Mouse (Mus musculus): Measurements from ENCODE around the gene Slc6a9. TPM values are rescaled to one million over a fixed set of nuclear protein-coding genes. Genes with fewer than 3 reads are reported as not detected.
A peak's percentile ranks its signal among the peaks of the same experiment; 100 is the strongest.

Gene Slc6a9
- polyA plus RNA-seq, 1 experiment = 129 TPM

DNA sequence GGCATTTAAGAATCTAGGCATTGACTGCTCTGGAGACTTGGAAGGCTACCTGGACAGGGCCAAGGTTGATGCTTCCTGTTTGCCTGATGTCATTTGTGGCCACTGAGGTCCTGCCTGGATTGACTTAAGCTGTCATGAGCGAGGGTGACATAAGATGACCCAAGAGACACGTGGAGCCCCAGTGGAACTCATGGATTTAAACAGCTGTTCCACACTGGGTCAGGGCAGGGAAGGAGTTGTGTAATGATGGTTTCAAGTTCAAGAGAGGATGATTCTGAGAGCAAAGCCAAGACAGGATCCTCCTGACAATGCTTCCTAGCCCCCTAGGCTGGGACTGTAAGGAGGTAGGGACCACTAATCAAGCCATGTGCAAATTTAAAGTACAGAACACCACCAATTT is 2.8 kb upstream of the Slc6a9 start:
- no peaks in the 10 kb centered on the region for H3K79me2 ChIP-seq (ENCODE audit: control insufficient read depth, insufficient read depth)
- no peak overlapping the region for H3ac ChIP-seq (ENCODE audit: control insufficient read depth, insufficient read length)
- peak overlapping the region; percentile 30 for H3K4me2 ChIP-seq (ENCODE audit: low read depth)
- H3K4me3 ChIP-seq = no peak overlapping the region
- H3K27me3 ChIP-seq (ENCODE audit: control insufficient read depth, insufficient read depth, insufficient read length) = no peaks in the 10 kb centered on the region
- TF ChIP-seq USF1 (IDR thresholded peaks at IDR 0.05; ENCODE audit: low read depth) = no peak
- peak; percentile 61; the same call in 1 of the 2 replicates for TF ChIP-seq CEBPB (IDR thresholded peaks at IDR 0.05; ENCODE audit: insufficient read depth, poor library complexity, severe bottlenecking)
- no peak for TF ChIP-seq POLR2A (IDR thresholded peaks at IDR 0.05; ENCODE audit: insufficient read length, low read depth)
- TF ChIP-seq MYOG (IDR thresholded peaks at IDR 0.05; ENCODE audit: control insufficient read depth in 1 of 3, insufficient read depth in 1 of 3, insufficient read length in 2 of 3, low read depth in 2 of 3) = peak in 2 of 3 experiments; percentile 78 to 79
- TF ChIP-seq E2F4 (IDR thresholded peaks at IDR 0.05; ENCODE audit: insufficient read depth) = no peak
- no peak for TF ChIP-seq TCF12 (IDR thresholded peaks at IDR 0.05; ENCODE audit: insufficient read depth, poor library complexity, severe bottlenecking)
- TF ChIP-seq SRF (IDR thresholded peaks at IDR 0.05; ENCODE audit: control insufficient read depth, insufficient read length, low read depth) = no peak
- TF ChIP-seq MYOD1 (IDR thresholded peaks at IDR 0.05; ENCODE audit: control insufficient read depth in 1 of 3, insufficient read length in 2 of 3, low read depth in 2 of 3) = peak in 2 of 3 experiments; percentile 34 to 77
- TF ChIP-seq POLR2AphosphoS2 (IDR thresholded peaks at IDR 0.05; ENCODE audit: insufficient read length, low read depth) = no peak
- TF ChIP-seq MAX (IDR thresholded peaks at IDR 0.05; ENCODE audit: low read depth) = no peak
- no peak for TF ChIP-seq REST (IDR thresholded peaks at IDR 0.05; ENCODE audit: insufficient read depth, insufficient read length)
- no peak for TF ChIP-seq TCF3 (IDR thresholded peaks at IDR 0.05; ENCODE audit: insufficient read length, low read depth)
- no peaks in the 10 kb centered on the region for H3K36me3 ChIP-seq (ENCODE audit: control insufficient read depth, insufficient read depth)

DNA sequence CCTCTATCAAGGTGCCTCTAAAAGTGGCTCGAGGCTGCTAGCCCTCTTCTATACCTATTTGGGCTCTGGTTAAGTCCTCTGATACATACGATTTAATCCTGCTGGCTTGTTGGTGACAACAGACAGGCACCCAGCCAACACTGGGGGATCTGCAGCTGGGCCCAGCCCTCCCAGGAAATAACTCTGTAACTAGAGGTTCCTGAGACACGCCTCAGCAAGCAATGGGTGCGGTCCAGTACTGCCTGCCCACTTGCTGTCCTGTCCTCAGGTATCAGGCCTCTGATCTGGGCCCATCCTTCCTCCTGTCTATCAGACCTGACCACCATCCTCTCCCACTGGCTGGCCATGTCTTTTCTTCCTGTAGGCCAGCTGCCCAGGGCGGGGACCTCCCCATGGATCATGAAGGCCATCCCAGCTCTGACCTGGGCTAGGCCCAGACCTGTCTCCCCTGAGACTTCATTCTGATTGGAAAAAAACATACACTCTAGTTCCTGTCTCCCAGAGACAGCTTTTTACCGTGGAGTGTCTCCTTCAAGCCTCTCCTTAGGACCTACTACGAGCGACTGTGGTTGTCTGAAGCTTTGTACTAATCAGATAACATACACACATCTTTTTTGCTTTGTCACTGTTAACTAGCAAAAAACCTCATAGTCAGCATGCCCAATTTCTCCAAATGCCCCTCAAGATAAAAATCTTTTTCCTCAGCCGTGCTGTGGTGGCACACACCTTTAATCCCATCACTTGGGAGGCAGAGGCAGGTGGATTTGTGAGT is 2.2 kb upstream of the Slc6a9 start:
- Histone ChIP-seq H3K79me2 (ENCODE audit: control insufficient read depth, insufficient read depth) (peaks cover 5% of the 10 kb centered on the region), H3K4me2 (ENCODE audit: low read depth) (peak overlapping the region; percentile 30), H3K36me3 (ENCODE audit: control insufficient read depth, insufficient read depth) (no peaks in the 10 kb centered on the region), H3ac (ENCODE audit: control insufficient read depth, insufficient read length) (no peak overlapping the region), H3K27me3 (ENCODE audit: control insufficient read depth, insufficient read depth, insufficient read length) (no peaks in the 10 kb centered on the region), H3K4me3 (no peak overlapping the region)
- TF ChIP-seq MAX (IDR thresholded peaks at IDR 0.05; ENCODE audit: low read depth) (no peak), POLR2AphosphoS2 (IDR thresholded peaks at IDR 0.05; ENCODE audit: insufficient read length, low read depth) (no peak), MYOG (IDR thresholded peaks at IDR 0.05; ENCODE audit: control insufficient read depth in 1 of 3, insufficient read depth in 1 of 3, insufficient read length in 2 of 3, low read depth in 2 of 3) (peak in 1 of 3 experiments; percentile 75), TCF12 (IDR thresholded peaks at IDR 0.05; ENCODE audit: insufficient read depth, poor library complexity, severe bottlenecking) (no peak), POLR2A (IDR thresholded peaks at IDR 0.05; ENCODE audit: insufficient read length, low read depth) (no peak), USF1 (IDR thresholded peaks at IDR 0.05; ENCODE audit: low read depth) (no peak), MYOD1 (IDR thresholded peaks at IDR 0.05; ENCODE audit: control insufficient read depth in 1 of 3, insufficient read length in 2 of 3, low read depth in 2 of 3) (peak in 1 of 3 experiments; percentile 52)

DNA sequence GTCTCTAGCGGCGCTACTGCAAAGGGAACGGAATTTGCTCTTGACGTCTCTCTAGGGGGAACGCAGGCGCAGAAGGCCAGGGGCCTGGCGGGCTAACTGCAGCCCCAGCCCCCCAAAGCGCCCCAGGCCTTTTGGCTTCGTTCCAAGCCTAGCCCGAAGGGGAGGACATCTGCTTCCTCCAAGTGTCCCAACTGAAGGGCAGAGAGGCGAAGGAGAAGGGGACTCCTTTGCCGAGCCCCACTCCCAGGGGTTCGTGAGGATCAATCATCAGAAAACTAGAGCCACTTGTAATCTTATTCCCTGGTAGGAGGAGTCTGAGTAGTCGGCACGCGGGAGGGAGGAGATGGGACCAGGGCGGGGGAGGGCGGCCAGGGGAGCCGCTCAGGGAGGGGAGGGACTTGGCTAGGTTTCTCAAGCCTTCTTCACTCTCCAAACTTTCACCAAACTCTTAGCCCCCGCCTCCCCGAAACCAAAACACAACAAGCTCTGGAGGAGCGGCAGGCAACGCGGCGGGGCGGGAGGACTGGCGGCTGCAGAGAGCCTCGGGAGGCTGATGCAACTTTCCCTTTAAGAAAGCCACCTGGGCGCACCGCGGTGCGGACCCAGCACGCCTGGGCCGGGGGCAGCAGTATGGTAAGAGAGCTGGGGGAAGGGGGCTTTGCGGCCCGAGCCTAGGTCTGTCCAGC is 682 bp downstream of the Slc6a9 start:
- peak overlapping the region; percentile 96 for H3K4me3 ChIP-seq
- H3K27me3 ChIP-seq (ENCODE audit: control insufficient read depth, insufficient read depth, insufficient read length) = no peaks in the 10 kb centered on the region
- peaks cover 22% of the 10 kb centered on the region for H3K79me2 ChIP-seq (ENCODE audit: control insufficient read depth, insufficient read depth)
- H3ac ChIP-seq (ENCODE audit: control insufficient read depth, insufficient read length) = peak overlapping the region; percentile 49
- H3K36me3 ChIP-seq (ENCODE audit: control insufficient read depth, insufficient read depth) = no peaks in the 10 kb centered on the region
- H3K4me2 ChIP-seq (ENCODE audit: low read depth) = peak overlapping the region; percentile 69
- TF ChIP-seq MYOD1 (IDR thresholded peaks at IDR 0.05; ENCODE audit: control insufficient read depth in 1 of 3, insufficient read length in 2 of 3, low read depth in 2 of 3) (no peak), POLR2A (IDR thresholded peaks at IDR 0.05; ENCODE audit: insufficient read length, low read depth) (peak; percentile 72), CEBPB (IDR thresholded peaks at IDR 0.05; ENCODE audit: insufficient read depth, poor library complexity, severe bottlenecking) (peak; percentile 20; the same call in 1 of the 2 replicates)

DNA sequence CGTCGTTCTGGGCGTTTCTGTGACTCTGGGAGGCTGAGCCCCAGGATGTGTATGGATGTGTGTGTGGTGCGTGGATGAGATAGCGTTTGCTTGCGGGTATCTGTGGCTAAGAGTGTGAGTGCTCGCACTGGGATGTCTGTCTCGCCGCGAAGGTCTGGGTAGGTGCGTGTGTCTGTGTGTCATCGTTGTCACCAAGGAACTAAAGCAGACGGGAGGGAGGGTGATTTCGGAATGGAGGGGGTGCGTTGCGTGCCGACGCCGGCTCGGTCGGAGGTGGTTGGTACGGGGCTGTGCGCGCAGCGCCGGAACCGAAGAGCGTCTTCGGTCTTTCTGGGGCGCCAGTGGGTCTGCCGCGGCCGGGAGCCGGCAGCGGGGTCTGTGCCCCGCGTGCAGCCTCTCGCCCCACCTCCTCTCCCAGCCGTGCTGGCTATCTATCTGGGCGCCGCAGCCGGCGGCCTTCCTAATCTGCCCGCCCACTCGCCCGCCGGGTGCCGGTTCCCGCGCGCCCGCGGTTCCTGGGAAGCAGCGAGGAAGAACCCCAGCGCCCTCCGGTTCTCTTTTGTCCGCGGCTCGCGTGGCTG is 1.3 kb downstream of the Slc6a9 start:
- peaks cover 22% of the 10 kb centered on the region for H3K79me2 ChIP-seq (ENCODE audit: control insufficient read depth, insufficient read depth)
- peak overlapping the region; percentile 49 for H3ac ChIP-seq (ENCODE audit: control insufficient read depth, insufficient read length)
- peak overlapping the region; percentile 96 for H3K4me3 ChIP-seq
- TF ChIP-seq REST (IDR thresholded peaks at IDR 0.05; ENCODE audit: insufficient read depth, insufficient read length) (no peak), MYOD1 (IDR thresholded peaks at IDR 0.05; ENCODE audit: control insufficient read depth in 1 of 3, insufficient read length in 2 of 3, low read depth in 2 of 3) (no peak), TCF3 (IDR thresholded peaks at IDR 0.05; ENCODE audit: insufficient read length, low read depth) (no peak), POLR2AphosphoS2 (IDR thresholded peaks at IDR 0.05; ENCODE audit: insufficient read length, low read depth) (no peak), MAX (IDR thresholded peaks at IDR 0.05; ENCODE audit: low read depth) (no peak), MYOG (IDR thresholded peaks at IDR 0.05; ENCODE audit: control insufficient read depth in 1 of 3, insufficient read depth in 1 of 3, insufficient read length in 2 of 3, low read depth in 2 of 3) (no peak), USF1 (IDR thresholded peaks at IDR 0.05; ENCODE audit: low read depth) (no peak), CEBPB (IDR thresholded peaks at IDR 0.05; ENCODE audit: insufficient read depth, poor library complexity, severe bottlenecking) (no peak), SRF (IDR thresholded peaks at IDR 0.05; ENCODE audit: control insufficient read depth, insufficient read length, low read depth) (no peak), TCF12 (IDR thresholded peaks at IDR 0.05; ENCODE audit: insufficient read depth, poor library complexity, severe bottlenecking) (no peak), E2F4 (IDR thresholded peaks at IDR 0.05; ENCODE audit: insufficient read depth) (no peak), POLR2A (IDR thresholded peaks at IDR 0.05; ENCODE audit: insufficient read length, low read depth) (no peak)
- H3K27me3 ChIP-seq (ENCODE audit: control insufficient read depth, insufficient read depth, insufficient read length) = no peaks in the 10 kb centered on the region
- H3K36me3 ChIP-seq (ENCODE audit: control insufficient read depth, insufficient read depth) = no peaks in the 10 kb centered on the region
- peak overlapping the region; percentile 69 for H3K4me2 ChIP-seq (ENCODE audit: low read depth)

Data from myocyte (in vitro differentiated cells).